Mouse (Mus musculus) limb, embryonic 14.5 days (tissue): ENCODE data around the gene Slc10a1. TPM values are rescaled to one million over a fixed set of nuclear protein-coding genes. Genes with fewer than 3 reads are reported as not detected.

Source experiments
- ATAC-seq: fragments of 200-750 bp; cut with Nextera tagmentation; 2 replicates; pipeline ENCODE4 v1.8.0; 2017; ENCODE audit warnings: low read depth, moderate number of reproducible peaks, moderate TSS enrichment; ENCODE audit not compliant: low FRiP score
- DNase-seq: peaks from one replicate; pipeline ENCODE4 v3.0.0-alpha.2; 2015; ENCODE audit warnings: low spot score
- H3K27ac ChIP-seq: fragments of 300-500 bp; sonication (generic); replicated peaks from 2 replicates; pipeline ENCODE4 v1.5.1; 2014; ENCODE audit warnings: low read depth, mild to moderate bottlenecking, low read length, moderate library complexity, mixed read lengths
- H3K27me3 ChIP-seq: fragments of 300-500 bp; sonication (generic); 2 replicates; pipeline ENCODE4 v1.6.1; 2014; ENCODE audit warnings: low read length, mixed read lengths; ENCODE audit not compliant: control insufficient read depth, insufficient read depth
- H3K36me3 ChIP-seq: fragments of 300-500 bp; sonication (generic); 2 replicates; pipeline ENCODE4 v1.6.1; 2014; ENCODE audit warnings: mild to moderate bottlenecking, low read length, moderate library complexity, mixed read lengths; ENCODE audit not compliant: control insufficient read depth, insufficient read depth
- H3K4me1 ChIP-seq: fragments of 300-500 bp; sonication (generic); 2 replicates; pipeline ENCODE4 v1.6.1; 2014; ENCODE audit warnings: antibody characterized with exemption, low read length, mixed read lengths; ENCODE audit not compliant: control insufficient read depth, insufficient read depth
- H3K4me2 ChIP-seq: fragments of 300-500 bp; sonication (generic); replicated peaks from 2 replicates; pipeline ENCODE4 v1.6.1; 2014; ENCODE audit warnings: low read depth, mild to moderate bottlenecking, low read length, moderate library complexity; ENCODE audit not compliant: severe bottlenecking
- H3K4me3 ChIP-seq: fragments of 300-500 bp; sonication (generic); replicated peaks from 2 replicates; pipeline ENCODE4 v1.5.1; 2014; ENCODE audit warnings: low read length
- H3K9ac ChIP-seq: fragments of 300-500 bp; sonication (generic); 2 replicates; pipeline ENCODE4 v1.6.1; 2014; ENCODE audit warnings: mild to moderate bottlenecking, low read depth, low read length, moderate library complexity; ENCODE audit not compliant: severe bottlenecking
- H3K9me3 ChIP-seq: fragments of 300-500 bp; sonication (generic); 2 replicates; pipeline ENCODE4 v1.6.1; 2016; ENCODE audit warnings: low read length; ENCODE audit not compliant: control insufficient read depth
- POLR2A ChIP-seq: fragments of 200-500 bp; IDR thresholded peaks from 2 replicates; pipeline ENCODE4 v1.8.0; 2012; ENCODE audit warnings: inconsistent platforms, mild to moderate bottlenecking, moderate library complexity, borderline replicate concordance; ENCODE audit not compliant: insufficient read depth, insufficient read length; ENCODE audit errors: extremely low read depth
- WGBS: fragments of 180-500 bp; shearing (Covaris S2); extraction: QIAGEN DNeasy Blood & Tissue Kit; methylation state at CpG from one replicate; pipeline ENCODE4 v1.1.7; 2014; 5-methylcytosine and 5-hydroxymethylcytosine counted together
- polyA plus RNA-seq, 2 experiments: library from polyadenylated mRNA; depleted of rRNA in 1 of 2; stranded (reverse) in 1 of 2; unstranded in 1 of 2; fragments of >200 nt; fragmentation: Nextera tagmentation in 1 of 2; extraction: Ambion mirVana in 1 of 2; gene quantifications; 2 replicates each; pipeline versions ENCODE4 v1.2.1 to v1.2.3; 2012 to 2014

Gene Slc10a1
- polyA plus RNA-seq (2012; rRNA removed) (not detected in 2 replicates), polyA plus RNA-seq (2014; fragmentation: Nextera tagmentation; extraction: Ambion mirVana) (0.45 and 0.98 TPM in 2 replicates)

DNA sequence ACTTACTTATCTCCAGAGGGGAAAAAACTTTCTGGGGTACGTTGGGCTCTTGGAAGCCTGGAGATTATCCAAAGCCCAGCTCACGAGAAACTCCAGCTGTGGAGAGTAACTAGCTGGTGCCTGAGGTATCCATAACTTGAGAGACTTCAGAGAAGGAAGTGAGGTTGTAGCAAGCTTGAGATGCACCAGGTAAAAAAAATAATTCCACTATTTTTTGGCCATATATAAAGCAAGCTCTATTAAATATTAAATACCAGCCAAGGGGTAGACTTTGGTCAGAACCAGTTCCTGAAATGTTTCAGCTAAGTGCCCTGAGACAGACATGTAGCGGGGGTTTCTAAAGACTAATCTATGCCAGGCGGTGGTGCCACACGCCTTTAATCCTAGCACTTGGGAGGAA lies at the start of gene Slc10a1:
TSS of gene Slc10a1 (minus strand) at position 101 of the 400 bp plus-strand sequence.
- H3K4me1 ChIP-seq: no peaks in the 10 kb centered on the region
- no peak within 1 kb of the TSS for H3K9ac ChIP-seq
- no peaks in the 10 kb centered on the region for H3K36me3 ChIP-seq
- H3K4me2 ChIP-seq: no peak within 1 kb of the TSS
- no peaks in the 10 kb centered on the region for H3K27me3 ChIP-seq
- ATAC-seq (no peak), DNase-seq (no peak)
- H3K27ac ChIP-seq: no peak within 1 kb of the TSS
- H3K9me3 ChIP-seq: no peaks in the 10 kb centered on the region
- WGBS: 87% methylated on average over 5 of the region's 5 CpGs
- H3K4me3 ChIP-seq: no peak within 1 kb of the TSS
- no peak for TF ChIP-seq POLR2A

DNA sequence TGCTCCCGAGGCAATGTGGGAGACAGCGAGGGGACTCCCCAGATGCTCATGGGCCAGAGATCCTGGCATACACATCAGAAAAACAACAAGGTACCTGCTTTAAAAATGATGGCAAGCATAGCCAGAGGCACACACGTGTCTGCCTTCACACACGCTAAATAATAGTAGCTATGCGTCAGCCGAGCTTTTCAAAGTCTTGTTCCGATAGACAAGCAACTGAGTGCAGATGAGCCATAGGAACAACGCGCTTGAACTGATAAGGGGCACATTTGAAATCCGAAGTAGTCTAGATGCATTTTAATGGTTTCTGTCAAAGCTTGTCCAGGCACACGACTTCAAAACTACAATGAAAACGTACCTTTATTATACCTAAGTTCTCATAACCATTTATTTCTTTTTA lies 49.1 kb upstream of the Slc10a1 start:
- Histone ChIP-seq H3K4me3 (no peak overlapping the region), H3K9me3 (no peaks in the 10 kb centered on the region), H3K36me3 (no peaks in the 10 kb centered on the region), H3K4me1 (no peaks in the 10 kb centered on the region), H3K27ac (no peak overlapping the region), H3K9ac (no peak overlapping the region), H3K4me2 (no peak overlapping the region), H3K27me3 (no peaks in the 10 kb centered on the region)
- ATAC-seq (no peak), DNase-seq (no peak)
- WGBS: 82% methylated on average over 12 of the region's 12 CpGs
- TF ChIP-seq POLR2A: no peak

DNA sequence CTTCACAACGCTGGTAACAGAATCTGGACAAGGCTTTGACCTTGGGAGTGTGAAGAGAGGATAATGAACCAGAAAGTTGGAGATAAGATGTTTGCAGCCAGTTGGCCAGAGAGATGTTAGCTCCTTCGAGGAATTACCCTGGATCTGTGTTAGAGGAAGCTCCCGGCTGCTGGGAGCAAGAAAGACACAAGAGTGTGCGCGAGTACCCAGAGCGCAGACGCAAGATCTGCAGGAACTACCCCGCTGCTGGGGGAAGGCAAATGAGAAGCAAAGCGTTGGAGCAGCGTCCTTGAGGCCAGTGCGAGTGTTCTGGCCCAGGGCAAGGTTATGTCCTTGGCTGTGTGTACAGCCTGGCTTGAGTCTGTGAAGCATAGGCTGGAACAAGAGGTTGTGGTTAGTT lies 45.0 kb upstream of the Slc10a1 start:
- Histone ChIP-seq H3K4me1 (peaks cover 8% of the 10 kb centered on the region), H3K27me3 (no peaks in the 10 kb centered on the region), H3K9ac (no peak overlapping the region), H3K9me3 (no peaks in the 10 kb centered on the region), H3K36me3 (no peaks in the 10 kb centered on the region), H3K4me3 (no peak overlapping the region), H3K4me2 (no peak overlapping the region), H3K27ac (no peak overlapping the region)
- WGBS: 79% methylated on average over 11 of the region's 11 CpGs
- no peak for ATAC-seq
- DNase-seq: no peak
- no peak for TF ChIP-seq POLR2A

DNA sequence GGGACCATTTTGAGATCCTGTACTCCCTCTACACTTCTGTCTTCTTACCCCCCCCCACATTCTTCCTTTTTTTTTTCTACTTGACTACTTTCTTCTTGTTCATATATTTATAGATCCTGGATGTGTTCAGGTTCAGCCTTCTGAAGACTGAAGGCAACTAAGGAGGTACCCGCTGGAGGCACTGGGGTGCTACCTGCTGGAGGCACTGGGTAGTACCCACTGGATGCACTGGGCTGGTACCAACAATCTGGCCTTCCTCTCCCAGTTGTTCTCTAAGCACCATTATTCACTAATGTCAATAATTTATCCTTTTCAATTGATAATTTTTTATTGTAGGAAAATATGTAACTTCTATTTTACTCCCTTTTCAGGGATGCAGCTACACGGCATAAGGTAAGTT lies 43.5 kb upstream of the Slc10a1 start:
- ATAC-seq: no peak
- H3K36me3 ChIP-seq: no peaks in the 10 kb centered on the region
- no peak overlapping the region for H3K4me3 ChIP-seq
- no peak overlapping the region for H3K4me2 ChIP-seq
- WGBS: 90% methylated on average over 2 of the region's 2 CpGs
- no peaks in the 10 kb centered on the region for H3K27me3 ChIP-seq
- H3K9me3 ChIP-seq: no peaks in the 10 kb centered on the region
- no peak overlapping the region for H3K9ac ChIP-seq
- no peak for TF ChIP-seq POLR2A
- no peak overlapping the region for H3K27ac ChIP-seq
- H3K4me1 ChIP-seq: peaks cover 8% of the 10 kb centered on the region
- DNase-seq: no peak

DNA sequence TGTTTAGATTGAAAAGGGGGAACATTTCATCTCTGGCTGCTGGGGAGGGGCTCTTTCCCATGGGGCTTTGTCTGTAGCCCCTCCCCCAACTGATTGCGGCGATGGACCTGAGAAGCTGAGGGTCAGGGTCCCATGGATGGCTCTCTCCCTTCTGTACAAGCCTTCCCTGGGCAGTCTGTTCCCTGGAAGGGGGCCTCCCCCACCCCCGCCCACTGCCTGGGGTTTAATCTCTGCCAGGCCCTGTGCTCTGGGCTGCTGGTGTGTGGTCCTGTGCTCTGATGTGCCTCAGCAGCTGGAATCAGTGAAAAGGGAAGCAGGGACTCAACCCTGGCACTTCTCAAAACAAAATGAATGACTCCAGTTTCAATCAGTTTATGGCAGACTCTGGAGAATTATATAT lies 41.3 kb upstream of the Slc10a1 start:
- peak; percentile 85 for ATAC-seq
- no peak for TF ChIP-seq POLR2A
- H3K36me3 ChIP-seq: no peaks in the 10 kb centered on the region
- 0 out of 2 replicates have a peak overlapping the region, but pooled peaks have one; percentile 6 for H3K4me2 ChIP-seq
- H3K4me1 ChIP-seq: peaks cover 8% of the 10 kb centered on the region
- H3K27ac ChIP-seq: no peak overlapping the region
- 13% methylated on average over 3 of the region's 3 CpGs for WGBS
- no peak overlapping the region for H3K9ac ChIP-seq
- H3K9me3 ChIP-seq: no peaks in the 10 kb centered on the region
- peak; percentile 32 for DNase-seq
- no peak overlapping the region for H3K4me3 ChIP-seq
- H3K27me3 ChIP-seq: no peaks in the 10 kb centered on the region

DNA sequence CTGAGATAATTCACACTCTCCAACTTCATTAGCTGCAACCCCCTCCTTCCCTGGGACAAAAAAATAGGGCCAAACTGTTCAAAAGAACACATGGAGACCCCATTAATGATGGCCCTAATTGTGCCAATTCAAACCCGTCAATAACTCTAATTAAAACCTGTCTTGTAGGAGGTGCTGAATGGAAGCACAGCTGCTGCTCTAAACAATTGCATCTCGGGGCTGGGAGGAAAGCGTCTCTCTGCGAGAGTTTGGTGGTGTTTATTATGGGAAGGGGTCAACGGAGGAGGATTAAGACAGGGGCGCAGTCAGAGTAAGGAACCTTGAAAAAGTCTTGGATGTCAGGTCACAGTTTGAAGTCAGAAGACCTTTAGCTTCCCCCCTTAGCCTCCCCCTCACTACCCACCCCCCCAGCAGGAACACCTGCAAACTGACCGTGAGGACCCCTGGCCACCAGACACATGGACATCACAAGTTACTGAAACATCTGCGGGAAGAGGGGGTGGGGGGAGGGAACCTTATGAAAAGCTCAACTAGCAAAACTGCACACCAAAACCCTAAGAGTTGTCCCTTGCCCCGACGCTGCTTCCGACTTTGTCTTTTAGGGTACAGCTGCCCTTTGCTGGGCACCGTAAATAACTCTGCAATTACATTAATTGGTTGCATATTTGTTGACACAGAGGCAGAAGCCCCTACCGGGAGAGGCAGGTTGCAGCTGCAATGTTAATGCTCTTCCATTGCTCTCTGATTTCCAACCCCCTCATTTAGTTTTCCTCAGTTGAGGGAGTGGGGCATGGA lies 34.5 kb upstream of the Slc10a1 start:
- H3K27ac ChIP-seq: no peak overlapping the region
- no peak for ATAC-seq
- WGBS: 11% methylated on average over 13 of the region's 13 CpGs
- TF ChIP-seq POLR2A: no peak
- H3K4me1 ChIP-seq: no peaks in the 10 kb centered on the region
- H3K9ac ChIP-seq: no peak overlapping the region
- peaks cover 7% of the 10 kb centered on the region; the same call in 1 of the 2 replicates for H3K27me3 ChIP-seq
- H3K36me3 ChIP-seq: no peaks in the 10 kb centered on the region
- H3K4me3 ChIP-seq: no peak overlapping the region
- DNase-seq: no peak
- H3K9me3 ChIP-seq: no peaks in the 10 kb centered on the region
- H3K4me2 ChIP-seq: 0 out of 2 replicates have a peak overlapping the region, but pooled peaks have one; percentile 7
